Mouse (Mus musculus) limb, embryonic 14.5 days (tissue): Measurements from ENCODE around the gene Slc25a35. TPM values are rescaled to one million over a fixed set of nuclear protein-coding genes. Genes with fewer than 3 reads are reported as not detected.
"Not testable (repeated sequence)": the region's sequence is repeated elsewhere in the genome, so short reads cannot be mapped to it uniquely, and the experiment has no call there.

ENCODE experiments used
- ATAC-seq: fragments of 200-750 bp; cut with Nextera tagmentation; 2 replicates; pipeline ENCODE4 v1.8.0; 2017; ENCODE audit warnings: low read depth, moderate number of reproducible peaks, moderate TSS enrichment; ENCODE audit not compliant: low FRiP score
- DNase-seq: peaks from one replicate; pipeline ENCODE4 v3.0.0-alpha.2; 2015; ENCODE audit warnings: low spot score
- H3K27ac ChIP-seq: fragments of 300-500 bp; sonication (generic); replicated peaks from 2 replicates; pipeline ENCODE4 v1.5.1; 2014; ENCODE audit warnings: low read depth, mild to moderate bottlenecking, low read length, moderate library complexity, mixed read lengths
- H3K27me3 ChIP-seq: fragments of 300-500 bp; sonication (generic); 2 replicates; pipeline ENCODE4 v1.6.1; 2014; ENCODE audit warnings: low read length, mixed read lengths; ENCODE audit not compliant: control insufficient read depth, insufficient read depth
- H3K36me3 ChIP-seq: fragments of 300-500 bp; sonication (generic); 2 replicates; pipeline ENCODE4 v1.6.1; 2014; ENCODE audit warnings: mild to moderate bottlenecking, low read length, moderate library complexity, mixed read lengths; ENCODE audit not compliant: control insufficient read depth, insufficient read depth
- H3K4me1 ChIP-seq: fragments of 300-500 bp; sonication (generic); 2 replicates; pipeline ENCODE4 v1.6.1; 2014; ENCODE audit warnings: antibody characterized with exemption, low read length, mixed read lengths; ENCODE audit not compliant: control insufficient read depth, insufficient read depth
- H3K4me2 ChIP-seq: fragments of 300-500 bp; sonication (generic); replicated peaks from 2 replicates; pipeline ENCODE4 v1.6.1; 2014; ENCODE audit warnings: low read depth, mild to moderate bottlenecking, low read length, moderate library complexity; ENCODE audit not compliant: severe bottlenecking
- H3K4me3 ChIP-seq: fragments of 300-500 bp; sonication (generic); replicated peaks from 2 replicates; pipeline ENCODE4 v1.5.1; 2014; ENCODE audit warnings: low read length
- H3K9ac ChIP-seq: fragments of 300-500 bp; sonication (generic); 2 replicates; pipeline ENCODE4 v1.6.1; 2014; ENCODE audit warnings: mild to moderate bottlenecking, low read depth, low read length, moderate library complexity; ENCODE audit not compliant: severe bottlenecking
- H3K9me3 ChIP-seq: fragments of 300-500 bp; sonication (generic); 2 replicates; pipeline ENCODE4 v1.6.1; 2016; ENCODE audit warnings: low read length; ENCODE audit not compliant: control insufficient read depth
- POLR2A ChIP-seq: fragments of 200-500 bp; IDR thresholded peaks from 2 replicates; pipeline ENCODE4 v1.8.0; 2012; ENCODE audit warnings: inconsistent platforms, mild to moderate bottlenecking, moderate library complexity, borderline replicate concordance; ENCODE audit not compliant: insufficient read depth, insufficient read length; ENCODE audit errors: extremely low read depth
- WGBS: fragments of 180-500 bp; shearing (Covaris S2); extraction: QIAGEN DNeasy Blood & Tissue Kit; methylation state at CpG from one replicate; pipeline ENCODE4 v1.1.7; 2014; 5-methylcytosine and 5-hydroxymethylcytosine counted together
- polyA plus RNA-seq, 2 experiments: library from polyadenylated mRNA; depleted of rRNA in 1 of 2; stranded (reverse) in 1 of 2; unstranded in 1 of 2; fragments of >200 nt; fragmentation: Nextera tagmentation in 1 of 2; extraction: Ambion mirVana in 1 of 2; gene quantifications; 2 replicates each; pipeline versions ENCODE4 v1.2.1 to v1.2.3; 2012 to 2014

Gene Slc25a35
- polyA plus RNA-seq, 2 experiments = 2.8 to 4.7 TPM

- Histone ChIP-seq H3K9ac (no peak overlapping the region), H3K36me3 (no peaks in the 10 kb centered on the region), H3K27me3 (peaks cover 18% of the 10 kb centered on the region), H3K27ac (no peak overlapping the region), H3K9me3 (no peaks in the 10 kb centered on the region), H3K4me3 (no peak overlapping the region), H3K4me1 (peaks cover 11% of the 10 kb centered on the region; the same call in 1 of the 2 replicates), H3K4me2 (no peak overlapping the region)
- TF ChIP-seq POLR2A = no peak
- DNase-seq = no peak
- 46% methylated on average over 1 of the region's 1 CpGs for WGBS
- no peak for ATAC-seq
Measured at GRCm38 (mm10) chr11:68957971-68958370, 10.0 kb upstream of the Slc25a35 start.

- no peaks in the 10 kb centered on the region for H3K9me3 ChIP-seq
- H3K36me3 ChIP-seq = no peaks in the 10 kb centered on the region
- peaks cover 5% of the 10 kb centered on the region; the same call in 1 of the 2 replicates for H3K4me1 ChIP-seq
- H3K9ac ChIP-seq = no peak overlapping the region
- H3K4me3 ChIP-seq = no peak overlapping the region
- DNase-seq (no peak), ATAC-seq (no peak)
- H3K27ac ChIP-seq = no peak overlapping the region
- H3K27me3 ChIP-seq = no peaks in the 10 kb centered on the region
- TF ChIP-seq POLR2A = no peak
- no peak overlapping the region for H3K4me2 ChIP-seq
- 74% methylated on average over 3 of the region's 3 CpGs for WGBS
Measured at GRCm38 (mm10) chr11:68961596-68961995, 6.3 kb upstream of the Slc25a35 start.

- WGBS = 17% methylated on average over 11 of the region's 11 CpGs
- not testable (repeated sequence) for H3K4me3 ChIP-seq, H3K9ac ChIP-seq, H3K4me1 ChIP-seq, H3K27ac ChIP-seq, DNase-seq, ATAC-seq, H3K27me3 ChIP-seq, H3K9me3 ChIP-seq, H3K4me2 ChIP-seq, H3K36me3 ChIP-seq
Measured at GRCm38 (mm10) chr11:68962159-68962558, 5.8 kb upstream of the Slc25a35 start.

- H3K4me1 ChIP-seq = peaks cover 2% of the 10 kb centered on the region
- no peak overlapping the region for H3K27ac ChIP-seq
- 82% methylated on average over 2 of the region's 2 CpGs for WGBS
- no peak overlapping the region for H3K9ac ChIP-seq
- DNase-seq = no peak
- no peaks in the 10 kb centered on the region for H3K36me3 ChIP-seq
- no peak for ATAC-seq
- no peak for TF ChIP-seq POLR2A
- no peaks in the 10 kb centered on the region for H3K27me3 ChIP-seq
- no peaks in the 10 kb centered on the region for H3K9me3 ChIP-seq
- no peak overlapping the region for H3K4me3 ChIP-seq
- H3K4me2 ChIP-seq = no peak overlapping the region
Measured at GRCm38 (mm10) chr11:68963405-68963804, 4.5 kb upstream of the Slc25a35 start.

- Histone ChIP-seq H3K4me2 (no peak overlapping the region), H3K27me3 (no peaks in the 10 kb centered on the region), H3K4me3 (no peak overlapping the region), H3K9me3 (no peaks in the 10 kb centered on the region), H3K9ac (no peak overlapping the region), H3K36me3 (no peaks in the 10 kb centered on the region), H3K4me1 (peaks cover 5% of the 10 kb centered on the region), H3K27ac (no peak overlapping the region)
- TF ChIP-seq POLR2A = no peak
- DNase-seq = no peak
- no peak for ATAC-seq
Measured at GRCm38 (mm10) chr11:68965050-68965449, 2.9 kb upstream of the Slc25a35 start.

GRCm38 (mm10) chr11:68965845-68966244, 2.1 kb upstream of the Slc25a35 start:
- Histone ChIP-seq H3K27ac (no peak overlapping the region), H3K4me2 (no peak overlapping the region), H3K4me1 (peaks cover 5% of the 10 kb centered on the region), H3K9me3 (no peaks in the 10 kb centered on the region), H3K36me3 (no peaks in the 10 kb centered on the region), H3K4me3 (no peak overlapping the region), H3K27me3 (no peaks in the 10 kb centered on the region), H3K9ac (no peak overlapping the region)
- no peak for TF ChIP-seq POLR2A
- ATAC-seq (no peak), DNase-seq (peak; percentile 68)
- WGBS = 38% methylated on average over 3 of the region's 3 CpGs
